Mouse (Mus musculus) stomach, embryonic 14.5 days (tissue): Measurements from ENCODE around the gene Clec12a. TPM values are rescaled to one million over a fixed set of nuclear protein-coding genes. Genes with fewer than 3 reads are reported as not detected.
A peak's percentile ranks its signal among the peaks of the same experiment; 100 is the strongest.

Experiments used
- ATAC-seq: fragments of 200-750 bp; cut with Nextera tagmentation; 2 replicates; pipeline ENCODE4 v1.8.0; 2017; ENCODE audit warnings: low read depth, moderate TSS enrichment; ENCODE audit not compliant: insufficient number of reproducible peaks, insufficient read depth, low FRiP score
- H3K27ac ChIP-seq: fragments of 300-500 bp; sonication (generic); 2 replicates; pipeline ENCODE4 v1.5.1; 2014; ENCODE audit warnings: mild to moderate bottlenecking, low read length, moderate library complexity, mixed read lengths
- H3K27me3 ChIP-seq: fragments of 300-500 bp; sonication (generic); 2 replicates; pipeline ENCODE4 v1.6.1; 2014; ENCODE audit warnings: low read length, control low read depth, mixed read lengths; ENCODE audit not compliant: control insufficient read depth, insufficient read depth
- H3K36me3 ChIP-seq: fragments of 300-500 bp; sonication (generic); 2 replicates; pipeline ENCODE4 v1.6.1; 2014; ENCODE audit warnings: mild to moderate bottlenecking, control low read depth, low read length, moderate library complexity, mixed read lengths; ENCODE audit not compliant: control insufficient read depth, insufficient read depth
- H3K4me1 ChIP-seq: fragments of 300-500 bp; sonication (generic); 2 replicates; pipeline ENCODE4 v1.6.1; 2014; ENCODE audit warnings: low read length, control low read depth, mixed read lengths; ENCODE audit not compliant: control insufficient read depth, insufficient read depth
- H3K4me2 ChIP-seq: fragments of 300-500 bp; sonication (generic); replicated peaks from 2 replicates; pipeline ENCODE4 v1.6.1; 2014; ENCODE audit warnings: low read depth, low read length, control low read depth
- H3K4me3 ChIP-seq: fragments of 300-500 bp; sonication (generic); 2 replicates; pipeline ENCODE4 v1.5.1; 2014; ENCODE audit warnings: low read depth, low read length, control low read depth
- H3K9ac ChIP-seq: fragments of 300-500 bp; sonication (generic); replicated peaks from 2 replicates; pipeline ENCODE4 v1.6.1; 2014; ENCODE audit warnings: low read depth, mild to moderate bottlenecking, control low read depth, low read length, moderate library complexity, mixed read lengths
- H3K9me3 ChIP-seq: fragments of 300-500 bp; sonication (generic); 2 replicates; pipeline ENCODE4 v1.6.1; 2016; ENCODE audit warnings: low read depth, low read length, control low read depth; ENCODE audit not compliant: control insufficient read depth
- WGBS: fragments of 180-500 bp; shearing (Covaris S2); extraction: QIAGEN DNeasy Blood & Tissue Kit; methylation state at CpG from one replicate; pipeline ENCODE4 v1.1.7; 2014; 5-methylcytosine and 5-hydroxymethylcytosine counted together
- polyA plus RNA-seq: library from polyadenylated mRNA; unstranded; fragments of >200 nt; fragmentation: Nextera tagmentation; extraction: Ambion mirVana; gene quantifications from 2 replicates; pipeline ENCODE4 v1.2.1, GENCODE M21; 2014

The Clec12a gene
- polyA plus RNA-seq, 1 experiment from 2014 or later: 1.8 TPM

- no peak for ATAC-seq
- 57% methylated on average over 13 of the region's 13 CpGs for WGBS
- H3K4me3 ChIP-seq: no peak overlapping the region
Observed at GRCm38 (mm10) chr6:129326568-129327150, 15.8 kb upstream of the Clec12a start.

GRCm38 (mm10) chr6:129331610-129332009 is 10.9 kb upstream of the Clec12a start, which contains the start of gene 4922502D21Rik:
Gene 4922502D21Rik (minus strand): TSS chr6:129331796.
- WGBS: 52% methylated on average over 11 of the region's 11 CpGs
- Histone ChIP-seq H3K4me3 (no peak within 1 kb of the TSS), H3K9ac (no peak within 1 kb of the TSS), H3K4me2 (no peak within 1 kb of the TSS), H3K9me3 (no peaks in the 10 kb centered on the region), H3K4me1 (no peaks in the 10 kb centered on the region), H3K36me3 (no peaks in the 10 kb centered on the region), H3K27ac (no peak within 1 kb of the TSS), H3K27me3 (no peaks in the 10 kb centered on the region)
- no peak for ATAC-seq

More at GRCm38 (mm10) chr6:129326568-129327150, 15.8 kb upstream of the Clec12a start:
- H3K9ac ChIP-seq: no peak overlapping the region
- H3K4me2 ChIP-seq: no peak overlapping the region
- no peak overlapping the region for H3K27ac ChIP-seq
- H3K9me3 ChIP-seq: no peaks in the 10 kb centered on the region
- H3K36me3 ChIP-seq: no peaks in the 10 kb centered on the region
- H3K27me3 ChIP-seq: no peaks in the 10 kb centered on the region
- no peaks in the 10 kb centered on the region for H3K4me1 ChIP-seq

GRCm38 (mm10) chr6:129333674-129334078 is 8.8 kb upstream of the Clec12a start:
- H3K9ac ChIP-seq: no peak overlapping the region
- ATAC-seq: peak; percentile 46; the same call in 1 of the 2 replicates
- H3K4me3 ChIP-seq: no peak overlapping the region
- H3K4me1 ChIP-seq: no peaks in the 10 kb centered on the region
- H3K27me3 ChIP-seq: no peaks in the 10 kb centered on the region
- H3K36me3 ChIP-seq: no peaks in the 10 kb centered on the region
- no peak overlapping the region for H3K4me2 ChIP-seq
- H3K9me3 ChIP-seq: no peaks in the 10 kb centered on the region
- no peak overlapping the region for H3K27ac ChIP-seq
- 35% methylated on average over 11 of the region's 11 CpGs for WGBS

- Histone ChIP-seq H3K27ac (no peak overlapping the region), H3K27me3 (no peaks in the 10 kb centered on the region), H3K4me3 (no peak overlapping the region), H3K9me3 (no peaks in the 10 kb centered on the region), H3K36me3 (no peaks in the 10 kb centered on the region), H3K4me2 (no peak overlapping the region), H3K4me1 (no peaks in the 10 kb centered on the region), H3K9ac (no peak overlapping the region)
- no peak for ATAC-seq
- WGBS: 67% methylated on average over 1 of the region's 1 CpGs
Observed at GRCm38 (mm10) chr6:129337751-129338150, 4.7 kb upstream of the Clec12a start.

GRCm38 (mm10) chr6:129344408-129344807 is 1.9 kb downstream of the Clec12a start:
- Histone ChIP-seq H3K27ac (no peak overlapping the region), H3K27me3 (no peaks in the 10 kb centered on the region), H3K9ac (no peak overlapping the region), H3K4me3 (no peak overlapping the region), H3K9me3 (no peaks in the 10 kb centered on the region), H3K4me2 (no peak overlapping the region), H3K36me3 (no peaks in the 10 kb centered on the region), H3K4me1 (no peaks in the 10 kb centered on the region)
- ATAC-seq: no peak
- 73% methylated on average over 3 of the region's 3 CpGs for WGBS

GRCm38 (mm10) chr6:129349524-129350352 is 7.2 kb downstream of the Clec12a start:
- 52% methylated on average over 4 of the region's 4 CpGs for WGBS
- H3K36me3 ChIP-seq: no peaks in the 10 kb centered on the region

GRCm38 (mm10) chr6:129351091-129351490 is 8.6 kb downstream of the Clec12a start:
- 81% methylated on average over 3 of the region's 3 CpGs for WGBS
- no peak overlapping the region for H3K9ac ChIP-seq
- no peak overlapping the region for H3K27ac ChIP-seq
- no peaks in the 10 kb centered on the region for H3K9me3 ChIP-seq
- no peaks in the 10 kb centered on the region for H3K27me3 ChIP-seq
- ATAC-seq: no peak
- H3K4me3 ChIP-seq: no peak overlapping the region
- no peak overlapping the region for H3K4me2 ChIP-seq
- no peaks in the 10 kb centered on the region for H3K4me1 ChIP-seq
- H3K36me3 ChIP-seq: no peaks in the 10 kb centered on the region

More at GRCm38 (mm10) chr6:129349524-129350352, 7.2 kb downstream of the Clec12a start:
- Histone ChIP-seq H3K4me2 (no peak overlapping the region), H3K9me3 (no peaks in the 10 kb centered on the region), H3K4me3 (no peak overlapping the region), H3K4me1 (no peaks in the 10 kb centered on the region), H3K9ac (no peak overlapping the region), H3K27me3 (no peaks in the 10 kb centered on the region), H3K27ac (peak overlapping the region; percentile 3; the same call in 1 of the 2 replicates)
- peak; percentile 58; the same call in 1 of the 2 replicates for ATAC-seq

- H3K4me2 ChIP-seq: no peak overlapping the region
- 95% methylated on average over 2 of the region's 2 CpGs for WGBS
- H3K4me3 ChIP-seq: no peak overlapping the region
- H3K36me3 ChIP-seq: no peaks in the 10 kb centered on the region
- H3K9me3 ChIP-seq: no peaks in the 10 kb centered on the region
- no peak overlapping the region for H3K27ac ChIP-seq
- no peaks in the 10 kb centered on the region for H3K27me3 ChIP-seq
- H3K9ac ChIP-seq: no peak overlapping the region
- ATAC-seq: no peak
- H3K4me1 ChIP-seq: no peaks in the 10 kb centered on the region
Observed at GRCm38 (mm10) chr6:129355774-129356173, 13.3 kb downstream of the Clec12a start.
